Mouse (Mus musculus) liver, embryonic 14.5 days (tissue): ENCODE measurements around the gene Fsd2. TPM values are rescaled to one million over a fixed set of nuclear protein-coding genes. Genes with fewer than 3 reads are reported as not detected.

Source experiments
- ATAC-seq: fragments of 200-750 bp; cut with Nextera tagmentation; 2 replicates; pipeline ENCODE4 v1.8.0; 2017; ENCODE audit warnings: moderate number of reproducible peaks, mild to moderate bottlenecking, moderate library complexity; ENCODE audit not compliant: insufficient read depth
- DNase-seq, 3 experiments: peaks; one replicate each; pipeline ENCODE4 v3.0.0-alpha.2; 2012 to 2013; ENCODE audit warnings: low read depth in 3 of 3, low spot score in 3 of 3
- H3K27ac ChIP-seq: fragments of 300-500 bp; sonication (generic); 2 replicates; pipeline ENCODE4 v1.5.1; 2014; ENCODE audit warnings: moderate library complexity, mild to moderate bottlenecking, control low read depth, inconsistent platforms
- H3K27me3 ChIP-seq: fragments of 300-500 bp; sonication (generic); 2 replicates; pipeline ENCODE4 v1.6.1; 2014; ENCODE audit warnings: mild to moderate bottlenecking, low read length, moderate library complexity; ENCODE audit not compliant: control insufficient read depth, insufficient read depth
- H3K36me3 ChIP-seq: fragments of 300-500 bp; sonication (generic); replicated peaks from 2 replicates; pipeline ENCODE4 v1.6.1; 2014; ENCODE audit warnings: low read depth; ENCODE audit not compliant: control insufficient read depth, insufficient read depth
- H3K4me1 ChIP-seq, 2 experiments: fragments of 200-500 bp in 1 of 2; fragments of 300-500 bp in 1 of 2; sonication (generic) in 1 of 2; replicated peaks; 2 replicates each; pipeline ENCODE4 v1.6.1; 2012 to 2014; ENCODE audit warnings: antibody characterized with exemption in 1 of 2, inconsistent platforms in 1 of 2, low read length in 1 of 2; ENCODE audit not compliant: control insufficient read depth in 2 of 2, insufficient read depth in 2 of 2
- H3K4me2 ChIP-seq: fragments of 300-500 bp; sonication (generic); 2 replicates; pipeline ENCODE4 v1.6.1; 2014; ENCODE audit warnings: low read depth, mild to moderate bottlenecking, control low read depth, moderate library complexity
- H3K4me3 ChIP-seq, 2 experiments: fragments of 200-500 bp in 1 of 2; fragments of 300-500 bp in 1 of 2; sonication (generic) in 1 of 2; 2 replicates each; pipeline ENCODE4 v1.5.1; 2012 to 2014; ENCODE audit warnings: low read depth in 2 of 2, low read length in 2 of 2, mild to moderate bottlenecking in 2 of 2, control low read depth in 1 of 2, inconsistent platforms in 1 of 2, moderate library complexity in 1 of 2; ENCODE audit not compliant: insufficient read depth in 1 of 2
- H3K9ac ChIP-seq: fragments of 300-500 bp; sonication (generic); replicated peaks from 2 replicates; pipeline ENCODE4 v1.6.1; 2014; ENCODE audit warnings: mild to moderate bottlenecking, control low read depth, moderate library complexity
- H3K9me3 ChIP-seq: fragments of 300-500 bp; sonication (generic); 2 replicates; pipeline ENCODE4 v1.6.1; 2016; ENCODE audit warnings: low read length, mixed read lengths; ENCODE audit not compliant: control insufficient read depth
- CTCF ChIP-seq: IDR thresholded peaks from 2 replicates; pipeline ENCODE4 v1.5.1; 2016; ENCODE audit warnings: antibody characterized with exemption, low read depth, control low read depth
- EP300 ChIP-seq: IDR thresholded peaks from 2 replicates; pipeline ENCODE4 v1.6.1; 2016; ENCODE audit warnings: antibody characterized with exemption, low read depth
- WGBS: fragments of 180-500 bp; shearing (Covaris S2); extraction: QIAGEN DNeasy Blood & Tissue Kit; methylation state at CpG from one replicate; pipeline ENCODE4 v1.1.7; 2014; ENCODE audit not compliant: insufficient replicate concordance; 5-methylcytosine and 5-hydroxymethylcytosine counted together
- polyA plus RNA-seq, 2 experiments: library from polyadenylated mRNA; depleted of rRNA in 1 of 2; stranded (reverse) in 1 of 2; unstranded in 1 of 2; fragments of >200 nt; fragmentation: Nextera tagmentation in 1 of 2; extraction: Ambion mirVana in 1 of 2; gene quantifications; 2 replicates each; pipeline versions ENCODE4 v1.2.1 to v1.2.3; 2012 to 2014

Gene Fsd2
- polyA plus RNA-seq, 2 experiments = 0.08 to 0.19 TPM

- H3K9me3 ChIP-seq = no peaks in the 10 kb centered on the region
- 48% methylated on average over 4 of the region's 4 CpGs for WGBS
- H3K36me3 ChIP-seq = no peaks in the 10 kb centered on the region
- TF ChIP-seq CTCF (no peak), EP300 (no peak)
- DNase-seq (no peak), ATAC-seq (no peak)
- no peaks in the 10 kb centered on the region for H3K4me1 ChIP-seq
- H3K9ac ChIP-seq = no peak overlapping the region
- no peak overlapping the region for H3K4me3 ChIP-seq
- H3K27me3 ChIP-seq = no peaks in the 10 kb centered on the region
- H3K27ac ChIP-seq = no peak overlapping the region
- H3K4me2 ChIP-seq = no peak overlapping the region
Measured at GRCm38 (mm10) chr7:81553589-81553988, 13.2 kb downstream of the Fsd2 start.

GRCm38 (mm10) chr7:81548864-81549263 lies 17.9 kb downstream of the Fsd2 start:
- Histone ChIP-seq H3K27me3 (no peaks in the 10 kb centered on the region), H3K4me1 (no peaks in the 10 kb centered on the region), H3K27ac (no peak overlapping the region), H3K9me3 (no peaks in the 10 kb centered on the region), H3K9ac (no peak overlapping the region), H3K4me3 (no peak overlapping the region), H3K4me2 (no peak overlapping the region), H3K36me3 (no peaks in the 10 kb centered on the region)
- TF ChIP-seq CTCF (no peak), EP300 (no peak)
- WGBS = 62% methylated on average over 11 of the region's 11 CpGs
- ATAC-seq (no peak), DNase-seq (no peak)

- Histone ChIP-seq H3K9ac (no peak overlapping the region), H3K4me3 (no peak overlapping the region), H3K36me3 (no peaks in the 10 kb centered on the region), H3K4me2 (no peak overlapping the region), H3K4me1 (0 out of 4 replicates have a peak, but pooled peaks cover 0 to 3% of the 10 kb centered on the region in 2 experiments), H3K9me3 (no peaks in the 10 kb centered on the region), H3K27ac (no peak overlapping the region), H3K27me3 (no peaks in the 10 kb centered on the region)
- no peak for ATAC-seq
- TF ChIP-seq EP300 (no peak), CTCF (no peak)
- no peak for DNase-seq
- 69% methylated on average over 8 of the region's 8 CpGs for WGBS
Measured at GRCm38 (mm10) chr7:81542934-81543333, 23.8 kb downstream of the Fsd2 start.

GRCm38 (mm10) chr7:81541924-81542524 lies 24.7 kb downstream of the Fsd2 start:
- H3K36me3 ChIP-seq = no peaks in the 10 kb centered on the region
- 57% methylated on average over 7 of the region's 7 CpGs for WGBS
- H3K27me3 ChIP-seq = no peaks in the 10 kb centered on the region
- no peak overlapping the region for H3K4me3 ChIP-seq
- TF ChIP-seq EP300 (no peak), CTCF (no peak)
- ATAC-seq (no peak), DNase-seq (no peak)
- no peaks in the 10 kb centered on the region for H3K9me3 ChIP-seq
- H3K27ac ChIP-seq = no peak overlapping the region
- no peak overlapping the region for H3K4me2 ChIP-seq
- H3K4me1 ChIP-seq = 0 out of 4 replicates have a peak, but pooled peaks cover 0 to 4% of the 10 kb centered on the region in 2 experiments
- H3K9ac ChIP-seq = no peak overlapping the region

GRCm38 (mm10) chr7:81540999-81541398 lies 25.7 kb downstream of the Fsd2 start:
- TF ChIP-seq CTCF (no peak), EP300 (no peak)
- Histone ChIP-seq H3K9me3 (no peaks in the 10 kb centered on the region), H3K36me3 (no peaks in the 10 kb centered on the region), H3K4me3 (no peak overlapping the region), H3K27ac (no peak overlapping the region), H3K4me2 (no peak overlapping the region), H3K27me3 (no peaks in the 10 kb centered on the region), H3K9ac (no peak overlapping the region), H3K4me1 (0 out of 4 replicates have a peak, but pooled peaks cover 0 to 8% of the 10 kb centered on the region in 2 experiments)
- DNase-seq = no peak
- ATAC-seq = no peak
- 70% methylated on average over 1 of the region's 1 CpGs for whole genome bisulfite sequencing
